Mouse (Mus musculus): ENCODE measurements around the gene Rasgef1b. TPM values are rescaled to one million over a fixed set of nuclear protein-coding genes. Genes with fewer than 3 reads are reported as not detected.
A peak's percentile ranks its signal among the peaks of the same experiment; 100 is the strongest.

The Rasgef1b gene
- polyA plus RNA-seq, 1 experiment from 2014 or later = 3.6 TPM

DNA sequence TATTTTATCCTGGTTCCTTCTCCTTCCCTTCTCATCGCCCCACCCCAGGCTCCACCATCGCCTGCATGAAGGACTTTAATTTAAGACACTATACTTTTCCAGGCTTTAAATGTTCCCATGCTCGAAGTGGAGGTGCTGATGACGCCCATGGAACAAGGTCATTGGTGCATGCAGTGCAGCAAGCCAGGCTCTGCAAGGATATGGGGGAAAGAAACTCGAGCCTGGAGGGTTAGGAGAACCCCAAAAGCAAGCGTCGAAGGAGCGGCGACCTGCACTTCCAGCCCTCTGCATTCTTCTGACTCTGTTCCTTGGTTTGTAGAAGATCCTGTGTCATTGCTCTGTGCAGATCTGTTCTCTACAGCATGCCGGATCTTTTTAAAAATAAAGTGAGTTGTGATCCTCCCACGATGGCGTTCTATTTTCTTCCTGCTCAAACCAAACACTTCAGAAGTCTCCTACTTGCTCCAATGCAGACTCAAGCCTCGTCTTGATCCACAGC, 345.0 kb downstream of the Rasgef1b start:
- Histone ChIP-seq H3K27ac (ENCODE audit: low read depth, low read length) (no peak overlapping the region), H3K4me2 (replicated peaks; ENCODE audit: low read depth) (no peak overlapping the region), H3K9me3 (ENCODE audit: control insufficient read depth) (no peaks in the 10 kb centered on the region), H3K4me3 (ENCODE audit: low read depth, low read length) (no peak overlapping the region), H3K4me1 (replicated peaks; ENCODE audit: control insufficient read depth, insufficient read depth, low read length) (no peaks in the 10 kb centered on the region), H3K36me3 (ENCODE audit: control insufficient read depth, insufficient read depth) (no peaks in the 10 kb centered on the region), H3K27me3 (replicated peaks; ENCODE audit: control insufficient read depth, insufficient read depth, low read length) (no peaks in the 10 kb centered on the region), H3K9ac (ENCODE audit: low read depth, low read length) (no peak overlapping the region)
- ATAC-seq = no peak
- no peak for TF ChIP-seq CTCF (IDR thresholded peaks at IDR 0.05; ENCODE audit: low read depth)
- 81% methylated on average over 13 of the region's 13 CpGs for WGBS

DNA sequence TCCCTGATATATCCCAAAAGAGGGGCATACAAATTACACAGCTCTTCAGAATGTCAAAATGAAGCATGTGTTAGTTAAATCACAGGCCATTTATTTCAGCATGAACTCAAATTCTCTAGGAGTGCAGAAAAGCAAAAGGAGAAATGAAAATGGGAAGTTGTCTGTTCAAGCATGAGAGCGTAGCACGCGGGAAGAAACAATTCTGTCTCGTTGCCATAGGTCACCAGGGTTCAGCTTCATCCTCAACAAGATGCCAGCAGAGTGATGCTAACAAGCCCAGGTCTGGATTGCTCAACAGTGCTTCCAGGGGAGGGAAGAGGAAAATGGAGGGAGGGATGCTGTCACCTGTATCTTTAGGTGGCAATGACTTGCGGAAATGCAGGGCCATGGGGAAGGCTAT, 346.1 kb downstream of the Rasgef1b start:
- no peak overlapping the region for H3K4me3 ChIP-seq (ENCODE audit: low read depth, low read length)
- no peak overlapping the region for H3K27ac ChIP-seq (ENCODE audit: low read depth, low read length)
- no peak for ATAC-seq
- 71% methylated on average over 5 of the region's 5 CpGs for WGBS
- H3K4me2 ChIP-seq (replicated peaks; ENCODE audit: low read depth) = no peak overlapping the region
- H3K4me1 ChIP-seq (replicated peaks; ENCODE audit: control insufficient read depth, insufficient read depth, low read length) = no peaks in the 10 kb centered on the region
- no peaks in the 10 kb centered on the region for H3K27me3 ChIP-seq (replicated peaks; ENCODE audit: control insufficient read depth, insufficient read depth, low read length)
- H3K9me3 ChIP-seq (ENCODE audit: control insufficient read depth) = no peaks in the 10 kb centered on the region
- no peak overlapping the region for H3K9ac ChIP-seq (ENCODE audit: low read depth, low read length)
- no peak for TF ChIP-seq CTCF (IDR thresholded peaks at IDR 0.05; ENCODE audit: low read depth)
- H3K36me3 ChIP-seq (ENCODE audit: control insufficient read depth, insufficient read depth) = no peaks in the 10 kb centered on the region

DNA sequence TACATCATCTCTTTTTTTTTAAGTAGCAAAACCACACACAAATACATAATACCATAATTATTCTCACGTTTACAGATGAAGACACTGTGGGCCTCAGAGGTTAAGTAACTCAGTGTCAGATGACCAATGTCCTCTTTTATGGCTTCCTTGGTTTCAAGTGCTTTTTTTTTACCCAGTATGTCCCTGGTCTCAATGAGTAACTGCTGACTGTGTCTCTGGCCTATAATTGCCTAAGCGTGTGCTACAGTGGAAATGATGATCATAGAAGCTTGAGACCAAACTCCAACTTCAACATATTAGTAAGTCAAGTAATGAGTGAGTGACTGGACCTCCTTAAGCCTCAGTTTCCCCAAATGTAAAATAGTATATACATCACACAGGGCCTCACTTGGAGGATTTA, 347.2 kb downstream of the Rasgef1b start:
- Histone ChIP-seq H3K4me2 (replicated peaks; ENCODE audit: low read depth) (no peak overlapping the region), H3K9ac (ENCODE audit: low read depth, low read length) (no peak overlapping the region), H3K27me3 (replicated peaks; ENCODE audit: control insufficient read depth, insufficient read depth, low read length) (no peaks in the 10 kb centered on the region), H3K9me3 (ENCODE audit: control insufficient read depth) (no peaks in the 10 kb centered on the region), H3K4me1 (replicated peaks; ENCODE audit: control insufficient read depth, insufficient read depth, low read length) (no peaks in the 10 kb centered on the region), H3K4me3 (ENCODE audit: low read depth, low read length) (no peak overlapping the region), H3K27ac (ENCODE audit: low read depth, low read length) (no peak overlapping the region), H3K36me3 (ENCODE audit: control insufficient read depth, insufficient read depth) (no peaks in the 10 kb centered on the region)
- 54% methylated on average over 2 of the region's 2 CpGs for WGBS
- ATAC-seq = peak; percentile 51
- TF ChIP-seq CTCF (IDR thresholded peaks at IDR 0.05; ENCODE audit: low read depth) = no peak

DNA sequence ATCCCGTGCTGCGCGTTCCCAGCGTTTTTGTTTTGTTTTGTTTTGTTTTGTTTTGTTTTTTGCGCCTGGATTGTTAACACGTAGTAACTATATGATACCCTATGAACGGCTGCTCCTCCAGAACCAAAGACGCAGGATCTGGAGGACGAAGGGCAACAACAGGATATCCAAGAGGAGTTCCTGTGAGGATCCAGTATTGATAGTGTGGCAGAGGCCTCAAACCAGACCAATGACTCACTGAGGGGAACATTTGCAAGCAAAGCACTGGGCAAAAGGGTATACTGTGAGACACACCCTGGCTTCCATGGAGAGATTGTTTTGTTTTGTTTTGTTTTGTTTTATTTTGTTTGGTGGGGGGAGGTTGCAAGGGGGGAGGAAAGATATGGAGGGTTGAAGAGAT, 348.0 kb downstream of the Rasgef1b start:
- Histone ChIP-seq H3K4me3 (ENCODE audit: low read depth, low read length) (no peak overlapping the region), H3K27ac (ENCODE audit: low read depth, low read length) (peak overlapping the region; percentile 21; the same call in 1 of the 2 replicates), H3K36me3 (ENCODE audit: control insufficient read depth, insufficient read depth) (no peaks in the 10 kb centered on the region), H3K9ac (ENCODE audit: low read depth, low read length) (no peak overlapping the region), H3K27me3 (replicated peaks; ENCODE audit: control insufficient read depth, insufficient read depth, low read length) (no peaks in the 10 kb centered on the region), H3K4me1 (replicated peaks; ENCODE audit: control insufficient read depth, insufficient read depth, low read length) (no peaks in the 10 kb centered on the region), H3K9me3 (ENCODE audit: control insufficient read depth) (no peaks in the 10 kb centered on the region), H3K4me2 (replicated peaks; ENCODE audit: low read depth) (no peak overlapping the region)
- 87% methylated on average over 9 of the region's 9 CpGs for WGBS
- TF ChIP-seq CTCF (IDR thresholded peaks at IDR 0.05; ENCODE audit: low read depth) = no peak
- ATAC-seq = no peak

DNA sequence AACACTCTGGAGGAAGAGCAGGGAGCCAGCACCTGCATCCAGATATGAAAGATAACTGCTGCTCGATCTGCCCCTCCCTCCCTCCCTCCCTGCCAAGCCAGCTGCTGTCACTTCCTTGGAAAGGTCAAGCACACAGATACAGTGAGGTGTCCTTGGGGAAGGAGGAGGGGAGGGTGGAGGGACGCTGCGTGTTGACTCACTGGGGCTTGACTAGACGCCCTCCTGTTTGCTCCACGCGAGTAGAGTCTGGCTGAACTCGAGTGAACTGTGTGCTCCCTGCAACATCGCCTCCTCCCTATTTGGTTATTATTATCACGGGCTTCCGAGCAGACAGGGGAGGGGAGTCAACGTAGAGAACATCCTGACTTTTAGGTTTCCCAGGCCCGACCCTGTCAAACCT, 348.7 kb downstream of the Rasgef1b start:
- H3K4me2 ChIP-seq (replicated peaks; ENCODE audit: low read depth) = peak overlapping the region; percentile 43
- H3K4me1 ChIP-seq (replicated peaks; ENCODE audit: control insufficient read depth, insufficient read depth, low read length) = no peaks in the 10 kb centered on the region
- no peak for TF ChIP-seq CTCF (IDR thresholded peaks at IDR 0.05; ENCODE audit: low read depth)
- 9% methylated on average over 12 of the region's 12 CpGs for WGBS
- H3K9ac ChIP-seq (ENCODE audit: low read depth, low read length) = no peak overlapping the region
- peak; percentile 71 for ATAC-seq
- no peaks in the 10 kb centered on the region for H3K9me3 ChIP-seq (ENCODE audit: control insufficient read depth)
- no peaks in the 10 kb centered on the region for H3K36me3 ChIP-seq (ENCODE audit: control insufficient read depth, insufficient read depth)
- no peak overlapping the region for H3K27ac ChIP-seq (ENCODE audit: low read depth, low read length)
- H3K4me3 ChIP-seq (ENCODE audit: low read depth, low read length) = no peak overlapping the region
- no peaks in the 10 kb centered on the region for H3K27me3 ChIP-seq (replicated peaks; ENCODE audit: control insufficient read depth, insufficient read depth, low read length)

DNA sequence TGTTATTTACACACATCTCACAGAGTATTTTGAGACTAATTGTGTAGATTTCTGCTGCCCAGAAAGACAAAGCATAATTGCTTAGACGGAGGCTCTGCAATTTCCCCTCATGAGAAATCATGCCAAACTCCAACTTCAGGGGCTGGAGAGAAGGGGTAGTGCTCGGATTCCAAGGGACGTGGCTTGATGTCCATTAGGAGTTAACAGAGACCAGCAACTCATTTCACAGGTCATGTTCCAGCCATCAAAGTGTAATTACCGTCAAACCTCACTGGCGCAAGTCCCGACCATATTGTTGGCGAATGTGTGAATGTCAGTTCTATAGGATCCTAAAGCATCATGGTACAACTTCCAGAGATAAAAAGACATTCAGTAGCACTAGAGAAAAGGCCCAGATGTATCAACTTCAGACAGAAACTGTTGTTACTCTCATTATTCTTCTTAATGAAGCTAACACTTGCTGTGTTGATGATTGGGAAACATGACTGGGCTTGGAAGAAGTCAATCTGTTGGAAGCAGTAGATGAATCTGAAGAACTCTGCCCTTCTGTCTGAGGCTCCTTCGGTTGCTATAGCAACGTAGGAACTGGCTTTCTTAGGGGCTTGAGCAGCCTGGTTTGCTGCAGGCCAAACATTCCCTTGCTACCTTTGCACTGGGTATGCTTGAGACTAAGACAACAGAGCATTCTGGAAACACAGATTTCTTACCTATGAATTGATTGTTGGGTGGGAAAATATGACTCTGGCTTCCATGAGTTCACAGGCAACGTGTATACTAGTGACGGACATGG, 350.2 kb downstream of the Rasgef1b start:
- no peak for ATAC-seq
- no peaks in the 10 kb centered on the region for H3K9me3 ChIP-seq (ENCODE audit: control insufficient read depth)
- no peaks in the 10 kb centered on the region for H3K4me1 ChIP-seq (replicated peaks; ENCODE audit: control insufficient read depth, insufficient read depth, low read length)
- no peak overlapping the region for H3K27ac ChIP-seq (ENCODE audit: low read depth, low read length)
- H3K4me2 ChIP-seq (replicated peaks; ENCODE audit: low read depth) = no peak overlapping the region
- H3K9ac ChIP-seq (ENCODE audit: low read depth, low read length) = no peak overlapping the region
- TF ChIP-seq CTCF (IDR thresholded peaks at IDR 0.05; ENCODE audit: low read depth) = no peak
- no peak overlapping the region for H3K4me3 ChIP-seq (ENCODE audit: low read depth, low read length)
- no peaks in the 10 kb centered on the region for H3K36me3 ChIP-seq (ENCODE audit: control insufficient read depth, insufficient read depth)
- no peaks in the 10 kb centered on the region for H3K27me3 ChIP-seq (replicated peaks; ENCODE audit: control insufficient read depth, insufficient read depth, low read length)
- WGBS = 79% methylated on average over 11 of the region's 11 CpGs
